Mouse (Mus musculus): ENCODE results near the gene Ano7. TPM values are rescaled to one million over a fixed set of nuclear protein-coding genes. Genes with fewer than 3 reads are reported as not detected.
A peak's percentile ranks its signal among the peaks of the same experiment; 100 is the strongest.
"Not testable (repeated sequence)": the region's sequence is repeated elsewhere in the genome, so short reads cannot be mapped to it uniquely, and the experiment has no call there.

The Ano7 gene
- total and polyA plus RNA-seq, 2 experiments from 2014 or later = 2.2 to 3.0 TPM

- Histone ChIP-seq H3K36me3 (ENCODE audit: insufficient read depth, low read length) (peaks cover 34% of the 10 kb centered on the region), H3K4me1 (ENCODE audit: insufficient read depth, low read length) (no peaks in the 10 kb centered on the region), H3K4me2 (ENCODE audit: low read depth, low read length, poor library complexity, severe bottlenecking) (no peak overlapping the region), H3K9me3 (ENCODE audit: low read length) (no peaks in the 10 kb centered on the region), H3K27ac (ENCODE audit: low read depth, low read length) (no peak overlapping the region), H3K27me3 (ENCODE audit: insufficient read depth, low read length) (no peaks in the 10 kb centered on the region), H3K4me3 (ENCODE audit: low read depth, low read length) (no peak overlapping the region), H3K9ac (replicated peaks; ENCODE audit: low read length, poor library complexity, severe bottlenecking) (no peak overlapping the region)
- no peak for DNase-seq (ENCODE audit: low spot score)
- TF ChIP-seq CTCF (IDR thresholded peaks at IDR 0.05) = no peak
- ATAC-seq (ENCODE audit: low FRiP score) = no peak
- 91% methylated on average over 6 of the region's 6 CpGs for WGBS
Measured at GRCm38 (mm10) chr1:93432087-93432486, 58.4 kb downstream of the Ano7 start.

GRCm38 (mm10) chr1:93439321-93439720 is 65.6 kb downstream of the Ano7 start:
- Histone ChIP-seq H3K4me2 (ENCODE audit: low read depth, low read length, poor library complexity, severe bottlenecking) (no peak overlapping the region), H3K9ac (replicated peaks; ENCODE audit: low read length, poor library complexity, severe bottlenecking) (no peak overlapping the region), H3K4me3 (ENCODE audit: low read depth, low read length) (no peak overlapping the region), H3K4me1 (ENCODE audit: insufficient read depth, low read length) (no peaks in the 10 kb centered on the region), H3K27me3 (ENCODE audit: insufficient read depth, low read length) (no peaks in the 10 kb centered on the region), H3K9me3 (ENCODE audit: low read length) (no peaks in the 10 kb centered on the region), H3K27ac (ENCODE audit: low read depth, low read length) (no peak overlapping the region), H3K36me3 (ENCODE audit: insufficient read depth, low read length) (peaks cover 18% of the 10 kb centered on the region)
- no peak for DNase-seq (ENCODE audit: low spot score)
- no peak for ATAC-seq (ENCODE audit: low FRiP score)
- TF ChIP-seq CTCF (IDR thresholded peaks at IDR 0.05) = no peak
- 87% methylated on average over 1 of the region's 1 CpGs for WGBS

GRCm38 (mm10) chr1:93444405-93445110 is 70.8 kb downstream of the Ano7 start:
- Histone ChIP-seq H3K4me2 (ENCODE audit: low read depth, low read length, poor library complexity, severe bottlenecking) (peak overlapping the region; percentile 100), H3K27me3 (ENCODE audit: insufficient read depth, low read length) (no peaks in the 10 kb centered on the region), H3K36me3 (ENCODE audit: insufficient read depth, low read length) (peaks cover 6% of the 10 kb centered on the region; the same call in 1 of the 2 replicates), H3K4me3 (ENCODE audit: low read depth, low read length) (peak overlapping the region; percentile 77), H3K27ac (ENCODE audit: low read depth, low read length) (peak overlapping the region; percentile 63), H3K4me1 (ENCODE audit: insufficient read depth, low read length) (no peaks in the 10 kb centered on the region), H3K9ac (replicated peaks; ENCODE audit: low read length, poor library complexity, severe bottlenecking) (peak overlapping the region; percentile 57), H3K9me3 (ENCODE audit: low read length) (no peaks in the 10 kb centered on the region)
- DNase-seq (ENCODE audit: low spot score) (peak; percentile 65), ATAC-seq (ENCODE audit: low FRiP score) (peak; percentile 81)
- TF ChIP-seq CTCF (IDR thresholded peaks at IDR 0.05) = peak; percentile 33
- WGBS = 4% methylated on average over 18 of the region's 18 CpGs

GRCm38 (mm10) chr1:93445111-93445821 is 71.5 kb downstream of the Ano7 start:
- DNase-seq (ENCODE audit: low spot score) (peak; percentile 48), ATAC-seq (ENCODE audit: low FRiP score) (peak; percentile 83)
- peak overlapping the region; percentile 57 for H3K9ac ChIP-seq (replicated peaks; ENCODE audit: low read length, poor library complexity, severe bottlenecking)
- H3K4me2 ChIP-seq (ENCODE audit: low read depth, low read length, poor library complexity, severe bottlenecking) = peak overlapping the region; percentile 100
- no peak for TF ChIP-seq CTCF (IDR thresholded peaks at IDR 0.05)
- H3K4me1 ChIP-seq (ENCODE audit: insufficient read depth, low read length) = no peaks in the 10 kb centered on the region
- H3K27ac ChIP-seq (ENCODE audit: low read depth, low read length) = peak overlapping the region; percentile 63
- no peaks in the 10 kb centered on the region for H3K9me3 ChIP-seq (ENCODE audit: low read length)
- peaks cover 6% of the 10 kb centered on the region; the same call in 1 of the 2 replicates for H3K36me3 ChIP-seq (ENCODE audit: insufficient read depth, low read length)
- no peaks in the 10 kb centered on the region for H3K27me3 ChIP-seq (ENCODE audit: insufficient read depth, low read length)
- under 1% methylated on average over 80 of the region's 84 CpGs for WGBS
- H3K4me3 ChIP-seq (ENCODE audit: low read depth, low read length) = peak overlapping the region; percentile 77

- Histone ChIP-seq H3K4me2 (ENCODE audit: low read depth, low read length, poor library complexity, severe bottlenecking) (peak overlapping the region; percentile 100), H3K9ac (replicated peaks; ENCODE audit: low read length, poor library complexity, severe bottlenecking) (peak overlapping the region; percentile 57; the same call in 1 of the 2 replicates), H3K4me1 (ENCODE audit: insufficient read depth, low read length) (no peaks in the 10 kb centered on the region), H3K27me3 (ENCODE audit: insufficient read depth, low read length) (no peaks in the 10 kb centered on the region), H3K9me3 (ENCODE audit: low read length) (no peaks in the 10 kb centered on the region), H3K4me3 (ENCODE audit: low read depth, low read length) (peak overlapping the region; percentile 77), H3K27ac (ENCODE audit: low read depth, low read length) (peak overlapping the region; percentile 63; the same call in 1 of the 2 replicates), H3K36me3 (ENCODE audit: insufficient read depth, low read length) (peaks cover under 1% of the 10 kb centered on the region; the same call in 1 of the 2 replicates)
- DNase-seq (ENCODE audit: low spot score) (no peak), ATAC-seq (ENCODE audit: low FRiP score) (no peak)
- 26% methylated on average over 3 of the region's 3 CpGs for WGBS
- peak; percentile 25; the same call in 1 of the 2 replicates for TF ChIP-seq CTCF (IDR thresholded peaks at IDR 0.05)
Measured at GRCm38 (mm10) chr1:93445822-93446162, 72.1 kb downstream of the Ano7 start.

GRCm38 (mm10) chr1:93450118-93450517 is 76.4 kb downstream of the Ano7 start:
- 83% methylated on average over 5 of the region's 5 CpGs for WGBS
- not testable (repeated sequence) for H3K4me1 ChIP-seq (ENCODE audit: insufficient read depth, low read length); DNase-seq (ENCODE audit: low spot score); H3K36me3 ChIP-seq (ENCODE audit: insufficient read depth, low read length); H3K9me3 ChIP-seq (ENCODE audit: low read length); H3K4me3 ChIP-seq (ENCODE audit: low read depth, low read length); H3K27me3 ChIP-seq (ENCODE audit: insufficient read depth, low read length); H3K9ac ChIP-seq (replicated peaks; ENCODE audit: low read length, poor library complexity, severe bottlenecking); H3K4me2 ChIP-seq (ENCODE audit: low read depth, low read length, poor library complexity, severe bottlenecking); ATAC-seq (ENCODE audit: low FRiP score); H3K27ac ChIP-seq (ENCODE audit: low read depth, low read length)
